Mouse (Mus musculus) CH12.LX (cell line): ENCODE measurements around the gene Tmem54. TPM values are rescaled to one million over a fixed set of nuclear protein-coding genes. Genes with fewer than 3 reads are reported as not detected.
A peak's percentile ranks its signal among the peaks of the same experiment; 100 is the strongest.

Experiments
- DNase-seq: peaks from one replicate; pipeline ENCODE4 v3.0.0-alpha.2; 2013; ENCODE audit errors: extremely low read depth
- H3K27ac ChIP-seq: 2 replicates; pipeline ENCODE4 v1.5.1; 2012; ENCODE audit warnings: low read depth, mild to moderate bottlenecking, control low read depth, moderate library complexity; ENCODE audit not compliant: insufficient read depth
- H3K27me3 ChIP-seq: replicated peaks from 2 replicates; pipeline ENCODE3; 2012; ENCODE audit warnings: inconsistent platforms
- H3K36me3 ChIP-seq, 2 experiments: replicated peaks in 1 of 2; 2 replicates each; pipeline versions ENCODE3 to v1.6.1; 2012; ENCODE audit warnings: inconsistent platforms in 1 of 2, low read length in 1 of 2, mild to moderate bottlenecking in 1 of 2, mixed read lengths in 1 of 2, moderate library complexity in 1 of 2; ENCODE audit not compliant: control insufficient read depth in 1 of 2, insufficient read depth in 1 of 2
- H3K4me1 ChIP-seq, 2 experiments: 2 replicates each; pipeline ENCODE4 v1.6.1; 2012; ENCODE audit warnings: inconsistent platforms in 1 of 2, moderate library complexity in 1 of 2; ENCODE audit not compliant: insufficient read depth in 2 of 2, control insufficient read depth in 1 of 2
- H3K4me2 ChIP-seq: 2 replicates; pipeline ENCODE4 v1.6.1; 2012; ENCODE audit warnings: low read depth, mild to moderate bottlenecking, control low read depth; ENCODE audit not compliant: poor library complexity, insufficient read depth, severe bottlenecking
- H3K4me3 ChIP-seq, 3 experiments: fragments of 150-350 bp in 1 of 3; sonication (generic) in 1 of 3; replicated peaks in 1 of 3; 2 replicates each; pipeline versions ENCODE3 to v1.5.1; 2011 to 2012; ENCODE audit warnings: low read depth in 2 of 3, low read length in 2 of 3, mild to moderate bottlenecking in 2 of 3, moderate library complexity in 2 of 3, control low read depth in 1 of 3, improper control_type of control experiment in 1 of 3, inconsistent platforms in 1 of 3, mixed read lengths in 1 of 3; ENCODE audit not compliant: poor library complexity in 1 of 3
- H3K79me2 ChIP-seq: replicated peaks from 2 replicates; pipeline ENCODE4 v1.6.1; 2012; ENCODE audit warnings: mild to moderate bottlenecking, moderate library complexity; ENCODE audit not compliant: control insufficient read depth, poor library complexity, insufficient read depth, severe bottlenecking; ENCODE audit errors: extremely low read depth
- H3K9ac ChIP-seq: 2 replicates; pipeline ENCODE4 v1.6.1; 2012; ENCODE audit warnings: low read depth, mild to moderate bottlenecking, control low read depth, moderate library complexity; ENCODE audit not compliant: insufficient read depth
- H3K9me3 ChIP-seq: replicated peaks from 2 replicates; pipeline ENCODE3; 2012; ENCODE audit warnings: low read length, inconsistent platforms, mixed read lengths
- CHD2 ChIP-seq: IDR thresholded peaks from 2 replicates; pipeline ENCODE4 v1.6.1; 2011; ENCODE audit warnings: low read length, improper control_type of control experiment
- CTCF ChIP-seq, 2 experiments: IDR thresholded peaks in 1 of 2; conservative IDR thresholded peaks in 1 of 2; 2 replicates each; pipeline ENCODE4 v1.5.1; 2011 to 2012; ENCODE audit warnings: low read depth in 2 of 2, low read length in 2 of 2, improper control_type of control experiment in 1 of 2, inconsistent platforms in 1 of 2, mild to moderate bottlenecking in 1 of 2, moderate library complexity in 1 of 2
- EP300 ChIP-seq: IDR thresholded peaks from 2 replicates; pipeline ENCODE4 v1.6.1; 2011; ENCODE audit warnings: low read length, improper control_type of control experiment
- JUN ChIP-seq: IDR thresholded peaks from 2 replicates; pipeline ENCODE4 v1.6.1; 2011; ENCODE audit warnings: low read depth, mild to moderate bottlenecking, low read length, improper control_type of control experiment, moderate library complexity; ENCODE audit not compliant: insufficient read depth
- JUND ChIP-seq: conservative IDR thresholded peaks from 2 replicates; pipeline ENCODE4 v1.6.1; 2011; ENCODE audit warnings: low read depth, low read length, improper control_type of control experiment
- MAFK ChIP-seq: IDR thresholded peaks from 2 replicates; pipeline ENCODE4 v1.6.1; 2011; ENCODE audit warnings: low read length, improper control_type of control experiment; ENCODE audit not compliant: insufficient replicate concordance
- MAZ ChIP-seq: IDR thresholded peaks from 2 replicates; pipeline ENCODE4 v1.6.1; 2012; ENCODE audit warnings: low read depth, mild to moderate bottlenecking, inconsistent platforms, low read length, improper control_type of control experiment, moderate library complexity
- MEF2A ChIP-seq: IDR thresholded peaks from 2 replicates; pipeline ENCODE4 v1.6.1; 2014; ENCODE audit warnings: low read depth, mild to moderate bottlenecking, inconsistent platforms, low read length, improper control_type of control experiment, borderline replicate concordance
- MXI1 ChIP-seq: IDR thresholded peaks from 2 replicates; pipeline ENCODE4 v1.6.1; 2011; ENCODE audit warnings: mild to moderate bottlenecking, low read depth, low read length, improper control_type of control experiment
- MYC ChIP-seq: IDR thresholded peaks from 2 replicates; pipeline ENCODE4 v1.6.1; 2011; ENCODE audit warnings: low read depth, mild to moderate bottlenecking, improper control_type of control experiment, low read length
- POLR2AphosphoS2 ChIP-seq: IDR thresholded peaks from 2 replicates; pipeline ENCODE4 v1.6.1; 2011; ENCODE audit warnings: low read depth, low read length, improper control_type of control experiment
- SIN3A ChIP-seq: IDR thresholded peaks from 2 replicates; pipeline ENCODE4 v1.6.1; 2012; ENCODE audit warnings: low read length, improper control_type of control experiment, inconsistent platforms
- SMC3 ChIP-seq: IDR thresholded peaks from 2 replicates; pipeline ENCODE4 v1.6.1; 2011; ENCODE audit warnings: low read depth, low read length, improper control_type of control experiment
- UBTF ChIP-seq: IDR thresholded peaks from 2 replicates; pipeline ENCODE4 v1.6.1; 2012; ENCODE audit warnings: low read depth, mild to moderate bottlenecking, inconsistent platforms, low read length, improper control_type of control experiment, moderate library complexity
- USF1 ChIP-seq: IDR thresholded peaks from 2 replicates; pipeline ENCODE4 v1.6.1; 2014; ENCODE audit warnings: low read depth, mild to moderate bottlenecking, inconsistent platforms, low read length, improper control_type of control experiment
- ZC3H11A ChIP-seq: IDR thresholded peaks from 2 replicates; pipeline ENCODE4 v1.6.1; 2012; ENCODE audit warnings: low read depth, mild to moderate bottlenecking, inconsistent platforms, low read length, improper control_type of control experiment
- ZNF384 ChIP-seq: IDR thresholded peaks from 2 replicates; pipeline ENCODE4 v1.6.1; 2012; ENCODE audit warnings: low read depth, low read length, improper control_type of control experiment, inconsistent platforms
- dilution Hi-C: fragments of 300-500 bp; cut with MboI; formaldehyde crosslinking; loops from 2 replicates; pipeline ENCODE4 v1.14.3; 2020; ENCODE audit warnings: low sequenced_read_pairs; ENCODE audit not compliant: extremely low pct_unique_long_range_greater_than_20kb, extremely low pct_ligation_motif_present
- in situ Hi-C: fragments of 300-500 bp; cut with MboI; formaldehyde crosslinking; loops from 3 replicates; pipeline ENCODE4 v1.14.3; 2019; ENCODE audit warnings: low sequenced_read_pairs, low pct_ligation_motif_present, low pct_unique_long_range_greater_than_20kb, mixed read lengths
- polyA plus RNA-seq: library from polyadenylated mRNA; unstranded; fragments of >175 nt; gene quantifications from 2 replicates; pipeline ENCODE4 v1.2.1, GENCODE M21; 2012; ENCODE audit warnings: low read depth; ENCODE audit not compliant: insufficient read length
- total RNA-seq, 2 experiments: library from RNA; depleted of rRNA; stranded (reverse); fragments of 300-350 nt in 1 of 2; fragments of >200 nt in 1 of 2; gene quantifications; 2 replicates each; pipeline ENCODE4 v1.2.3; 2012 to 2014

The Tmem54 gene
- total and polyA plus RNA-seq, 3 experiments, result not detected

- H3K36me3 ChIP-seq, result no peaks in the 10 kb centered on the region
- peaks cover 10 to 16% of the 10 kb centered on the region in 2 experiments for H3K4me1 ChIP-seq
- peak overlapping the region in 1 of 3 experiments; percentile 27 for H3K4me3 ChIP-seq
- H3K9ac ChIP-seq, result no peak overlapping the region
- H3K27ac ChIP-seq, result no peak overlapping the region
- H3K27me3 ChIP-seq, result peaks cover 88% of the 10 kb centered on the region
- no peaks in the 10 kb centered on the region for H3K79me2 ChIP-seq
- DNase-seq, result no peak
- dilution Hi-C loops, result no loop called here
- peak overlapping the region; percentile 54; the same call in 1 of the 2 replicates for H3K4me2 ChIP-seq
- in situ Hi-C loops, result no loop called here
- H3K9me3 ChIP-seq, result peaks cover 7% of the 10 kb centered on the region
- no peak for TF ChIP-seq MAFK
- no peak for TF ChIP-seq JUN
- TF ChIP-seq ZNF384, result peak; percentile 93
- no peak for TF ChIP-seq JUND
- TF ChIP-seq ZC3H11A, result no peak
- 0 out of 2 replicates have a peak, but pooled peaks have one; percentile 41 for TF ChIP-seq CHD2
These were observed 12.6 kb downstream of the Tmem54 start for GRCm38 (mm10) chr4:129117720-129118510.

GRCm38 (mm10) chr4:129119708-129120107, 14.4 kb downstream of the Tmem54 start:
- no peak overlapping the region for H3K4me3 ChIP-seq
- H3K27ac ChIP-seq, result no peak overlapping the region

More at GRCm38 (mm10) chr4:129119708-129120107, 14.4 kb downstream of the Tmem54 start:
- peaks cover 4 to 14% of the 10 kb centered on the region in 2 experiments; a peak in 3 of 4 replicates for H3K4me1 ChIP-seq
- dilution Hi-C loops, result no loop called here
- no peak overlapping the region for H3K9ac ChIP-seq
- no peaks in the 10 kb centered on the region for H3K9me3 ChIP-seq
- no peak overlapping the region for H3K4me2 ChIP-seq
- in situ Hi-C loops, result no loop called here
- H3K27me3 ChIP-seq, result peaks cover 91% of the 10 kb centered on the region
- DNase-seq, result no peak
- H3K36me3 ChIP-seq, result no peaks in the 10 kb centered on the region
- TF ChIP-seq SIN3A (no peak), MYC (no peak), MEF2A (no peak), MXI1 (no peak), CTCF (conservative IDR thresholded peaks at IDR 0.05 in 1 of 2, IDR thresholded peaks at IDR 0.05 in 1 of 2; ENCODE audit: low read depth in 2 of 2, low read length in 2 of 2) (no peak), SMC3 (no peak), USF1 (no peak), CHD2 (no peak), MAZ (no peak), UBTF (no peak), POLR2AphosphoS2 (no peak), EP300 (no peak)
- no peaks in the 10 kb centered on the region for H3K79me2 ChIP-seq
